Mouse (Mus musculus) induced T-regulatory cell, adult 2 months (primary cell): ENCODE results near the gene Mapkapk2.
A peak's percentile ranks its signal among the peaks of the same experiment; 100 is the strongest.
"Not testable (repeated sequence)": the region's sequence is repeated elsewhere in the genome, so short reads cannot be mapped to it uniquely, and the experiment has no call there.

Experiments
- DNase-seq: peaks from one replicate; pipeline ENCODE4 v3.0.0-alpha.2; 2012; ENCODE audit warnings: low read depth

Mapkapk2 gene

GRCm38 (mm10) chr1:131048946-131049345 is 48.7 kb downstream of the Mapkapk2 start:
- no peak for DNase-seq

GRCm38 (mm10) chr1:131048121-131048863 is 49.3 kb downstream of the Mapkapk2 start:
- DNase-seq, result no peak

GRCm38 (mm10) chr1:131046607-131047006 is 51.0 kb downstream of the Mapkapk2 start:
- no peak for DNase-seq

DNA sequence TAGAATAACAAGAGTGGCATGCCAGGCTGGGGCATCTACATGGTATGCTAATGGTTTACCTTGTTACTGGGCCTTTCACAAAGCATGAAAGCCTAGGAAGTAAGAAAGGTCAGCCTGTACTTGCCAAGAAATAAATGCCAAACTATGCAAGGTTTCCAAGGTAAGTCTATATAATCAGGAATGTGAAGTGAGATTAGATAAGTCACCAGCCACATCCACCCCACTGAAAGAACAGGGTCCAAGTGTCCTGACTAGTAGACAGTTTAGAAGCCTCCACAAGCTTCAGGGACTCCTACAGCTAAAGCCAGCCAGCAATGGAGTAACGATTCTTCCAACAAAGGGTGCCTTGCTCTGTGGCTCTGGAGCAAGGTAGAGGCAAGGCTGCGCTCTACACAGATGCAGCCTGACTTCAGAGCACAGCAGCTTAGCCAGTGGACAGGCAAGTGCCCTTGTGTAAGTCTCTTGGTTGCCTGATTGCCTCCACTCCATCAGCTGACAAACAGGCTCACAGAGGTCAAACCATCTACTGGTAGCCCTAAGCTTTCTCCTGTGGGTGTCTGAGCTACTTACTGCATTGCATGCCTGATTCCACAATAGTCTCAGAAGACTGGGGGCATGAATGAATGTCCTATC is 51.8 kb downstream of the Mapkapk2 start:
- no peak for DNase-seq

DNA sequence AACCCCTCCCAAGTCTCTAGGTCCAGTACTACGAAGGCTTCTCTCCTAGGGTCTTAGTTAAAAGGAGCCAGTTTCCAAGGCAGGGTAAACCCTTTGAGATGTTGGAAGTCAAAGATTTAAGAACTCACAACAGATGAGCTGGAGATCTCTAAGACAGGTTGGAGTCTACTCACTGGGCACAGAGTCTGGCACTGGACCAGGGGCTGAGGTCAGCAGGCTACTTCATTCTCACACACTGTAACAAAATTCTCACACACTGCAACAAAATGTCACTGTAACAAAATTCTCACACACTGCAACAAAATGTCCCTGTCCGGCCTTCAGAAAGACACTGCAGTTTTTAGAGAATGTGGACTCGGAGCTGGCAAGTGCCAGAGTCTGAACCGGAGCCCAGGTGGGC is 54.0 kb downstream of the Mapkapk2 start:
- no peak for DNase-seq

DNA sequence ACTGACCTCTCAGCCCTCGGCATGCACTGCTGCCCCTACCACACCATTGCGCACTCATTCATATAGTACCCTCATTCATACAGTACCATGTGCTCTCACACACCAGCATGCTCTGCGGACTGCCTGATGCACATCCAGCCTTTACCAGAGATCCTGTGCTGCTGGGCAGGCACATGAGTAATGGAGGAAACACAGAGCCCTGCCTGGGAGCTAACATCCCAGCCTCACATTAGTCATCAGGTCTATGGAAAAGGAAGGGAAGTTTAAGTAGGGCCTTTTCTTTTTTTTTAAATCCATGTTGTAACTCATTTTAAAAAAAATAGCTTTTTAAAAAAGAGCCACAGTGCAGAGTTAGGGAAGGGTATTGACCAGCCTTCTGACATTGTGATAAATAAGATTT is 54.9 kb downstream of the Mapkapk2 start:
- DNase-seq, result no peak

- DNase-seq, result no peak
Measured at GRCm38 (mm10) chr1:131042263-131042662, 55.4 kb downstream of the Mapkapk2 start.

GRCm38 (mm10) chr1:131039479-131039878 is 58.1 kb downstream of the Mapkapk2 start:
- no peak for DNase-seq

- DNase-seq, result peak; percentile 67
Measured at GRCm38 (mm10) chr1:131038415-131039017, 59.1 kb downstream of the Mapkapk2 start.

- DNase-seq, result peak; percentile 79
Measured at GRCm38 (mm10) chr1:131038001-131038400, 59.6 kb downstream of the Mapkapk2 start.

DNA sequence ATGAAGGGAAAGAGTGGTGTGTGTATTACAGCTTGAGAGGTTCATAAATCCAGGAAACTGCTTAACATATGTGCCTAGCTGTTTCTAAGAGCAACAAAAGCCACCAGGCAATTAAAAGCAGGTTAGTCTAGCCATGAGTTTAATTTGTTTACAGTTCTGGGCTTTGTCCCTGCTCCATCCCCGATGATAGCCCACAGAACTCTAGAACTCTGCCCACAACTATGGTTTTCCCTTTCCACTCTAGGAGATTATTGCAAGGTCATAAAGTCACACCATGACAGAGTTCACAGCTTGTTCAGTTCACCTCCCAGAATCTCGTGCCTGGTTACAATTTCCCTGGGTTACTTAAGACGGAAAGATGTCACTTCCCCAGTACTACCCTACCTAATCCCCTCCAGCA is 66.4 kb downstream of the Mapkapk2 start:
- DNase-seq, result no peak

DNA sequence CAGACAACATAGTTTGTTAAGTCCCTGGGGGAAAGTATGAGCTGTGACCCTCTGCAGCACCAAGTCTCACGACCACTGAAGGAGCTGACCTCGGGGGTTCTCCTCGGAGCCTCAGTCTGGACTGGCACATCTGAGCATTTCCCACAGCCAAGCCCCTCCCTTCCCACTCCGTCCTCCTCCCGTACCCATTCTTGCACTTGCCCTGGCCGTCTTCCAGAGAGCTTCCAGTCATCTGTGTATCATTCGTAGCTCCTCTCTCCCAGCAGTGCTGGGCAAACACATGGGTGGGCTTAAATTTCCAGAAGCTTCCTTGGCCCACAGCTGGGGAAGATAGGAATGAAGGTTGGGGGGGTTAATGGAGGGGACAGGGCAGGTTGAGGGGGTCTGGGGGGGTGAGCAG is 67.4 kb downstream of the Mapkapk2 start:
- no peak for DNase-seq

DNA sequence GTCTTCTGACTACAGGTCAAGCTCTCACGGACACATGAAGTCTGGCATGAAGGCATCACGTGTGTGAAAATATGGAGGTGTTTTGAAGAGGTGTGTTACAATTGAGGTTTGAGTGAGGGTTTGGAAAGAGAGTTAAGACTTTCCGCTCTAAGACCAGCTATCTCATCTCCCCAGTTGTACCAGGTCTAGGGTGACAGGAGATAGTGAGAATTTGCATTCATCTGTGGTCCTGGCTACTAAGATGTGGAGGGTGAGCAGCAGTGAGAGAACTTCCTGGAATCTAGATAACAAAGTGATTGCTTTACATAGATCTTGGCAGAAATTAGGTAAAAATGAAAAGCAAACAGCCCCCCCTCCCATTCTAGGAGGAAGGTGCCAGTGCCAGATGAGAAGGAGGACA is 68.4 kb downstream of the Mapkapk2 start:
- DNase-seq, result no peak

DNA sequence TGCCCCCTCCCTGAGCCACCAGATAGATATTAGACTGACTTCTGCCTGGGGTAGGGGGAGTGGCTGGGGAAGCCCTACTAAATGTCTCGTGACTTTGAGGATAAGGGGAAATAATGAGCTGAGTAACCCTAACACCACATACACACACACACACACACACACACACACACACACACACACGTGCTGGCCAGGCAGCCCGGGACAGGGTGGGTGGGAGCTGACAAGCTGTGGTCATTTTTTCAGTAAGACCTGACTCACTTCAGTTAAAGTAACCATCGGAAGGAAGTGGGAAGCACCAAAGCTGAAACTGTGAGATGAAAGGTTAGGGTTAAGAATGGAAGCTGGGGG is 71.8 kb downstream of the Mapkapk2 start:
- DNase-seq, result peak; percentile 79

- DNase-seq, result peak; percentile 38
Measured at GRCm38 (mm10) chr1:131024900-131025842, 72.5 kb downstream of the Mapkapk2 start.

DNA sequence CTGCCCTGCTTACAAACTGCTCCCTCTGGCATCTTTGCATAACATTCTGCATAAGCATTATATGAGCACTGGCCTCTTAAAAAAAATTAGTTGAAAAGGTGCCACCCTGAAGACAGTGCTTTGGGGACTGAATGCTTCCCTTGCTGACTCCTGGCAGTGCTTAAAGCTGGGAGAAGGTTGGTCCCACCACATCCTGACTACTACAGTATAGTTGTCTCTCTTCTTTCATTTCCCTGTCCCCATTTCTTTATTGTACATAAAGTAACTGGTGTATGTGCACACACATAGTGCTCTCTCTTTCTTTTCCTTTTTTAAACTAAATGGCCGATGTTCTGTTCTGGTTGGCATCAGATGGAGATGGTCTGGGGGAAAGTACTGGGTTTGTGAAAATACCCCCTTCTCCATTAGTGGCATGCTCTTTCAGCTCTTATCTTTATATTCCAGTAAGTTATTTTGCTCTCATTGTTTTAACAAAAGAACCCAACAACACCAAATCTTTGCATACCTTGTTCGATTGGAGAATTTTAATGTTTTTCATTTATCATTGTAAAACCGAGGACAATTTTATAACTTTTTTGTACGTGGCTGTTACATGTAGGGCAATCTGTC is 74.3 kb downstream of the Mapkapk2 start:
- DNase-seq, result not testable (repeated sequence)

- peak; percentile 89 for DNase-seq
Measured at GRCm38 (mm10) chr1:131022591-131023249, 74.9 kb downstream of the Mapkapk2 start.

DNA sequence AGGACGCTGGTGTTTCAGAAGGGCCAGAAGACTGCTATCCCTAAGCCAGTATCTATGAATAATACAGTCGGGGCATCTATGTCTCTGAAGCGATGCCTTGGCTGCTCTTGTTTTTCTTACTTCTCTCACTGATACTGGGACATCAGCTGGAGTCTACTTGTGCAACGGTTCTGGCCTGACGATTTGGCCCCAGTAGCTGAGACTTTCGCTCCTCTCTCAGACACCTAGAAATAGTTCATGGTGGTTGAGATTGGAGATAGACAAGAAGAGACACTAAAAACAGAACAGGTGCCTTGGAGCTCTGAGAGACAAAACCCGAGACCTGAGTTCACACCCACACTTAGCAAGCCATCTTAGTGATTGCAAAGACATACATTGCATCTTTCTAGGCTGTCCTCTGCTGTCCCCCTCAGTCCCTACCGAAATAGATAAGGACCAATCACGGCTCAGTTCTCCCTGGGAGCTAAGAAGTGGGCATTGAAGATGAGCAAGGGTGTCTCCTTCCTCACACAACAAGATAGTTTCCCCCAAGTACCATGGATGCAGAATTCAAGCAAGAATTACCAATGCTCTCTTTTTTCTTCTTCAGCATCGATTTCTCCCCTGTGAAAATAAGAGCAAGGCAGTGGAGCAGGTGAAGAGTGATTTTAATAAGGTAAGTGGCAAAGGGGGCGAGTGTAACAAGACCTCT is 75.6 kb downstream of the Mapkapk2 start:
- peak; percentile 68 for DNase-seq

DNA sequence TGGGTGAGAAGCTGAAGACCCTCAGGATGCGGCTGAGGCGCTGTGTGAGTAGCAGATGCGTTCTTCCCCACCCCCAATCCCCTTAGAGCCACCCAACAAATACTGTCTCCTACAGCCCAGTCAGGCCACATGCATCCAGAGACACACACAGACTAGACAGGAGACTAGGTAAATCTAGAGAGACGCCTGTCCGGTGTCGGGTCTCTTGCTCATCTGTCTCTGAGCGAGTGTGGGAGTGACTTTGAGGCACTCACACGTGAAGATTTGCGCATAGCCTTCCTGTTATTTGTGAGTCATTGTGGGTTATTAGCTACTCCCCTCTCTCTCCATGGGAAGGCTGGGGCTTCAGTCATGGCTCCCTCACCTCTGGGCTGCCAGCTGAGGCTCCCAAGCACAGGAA is 76.2 kb downstream of the Mapkapk2 start:
- peak; percentile 75 for DNase-seq

- peak; percentile 66 for DNase-seq
Measured at GRCm38 (mm10) chr1:131020425-131021310, 77.0 kb downstream of the Mapkapk2 start.
